Mouse (Mus musculus) left cerebral cortex, postnatal 10 days (tissue): ENCODE measurements around the gene Ppara. TPM values are rescaled to one million over a fixed set of nuclear protein-coding genes. Genes with fewer than 3 reads are reported as not detected.
A peak's percentile ranks its signal among the peaks of the same experiment; 100 is the strongest.

Experiments
- DNase-seq, 2 experiments: peaks; one replicate each; pipeline ENCODE4 v3.0.0; 2021 to 2022; ENCODE audit warnings: low spot score in 2 of 2, mixed read lengths in 1 of 2; ENCODE audit errors: extremely low spot score in 1 of 2
- intact Hi-C: fragments of 180-260 bp; cut with DNase I; formaldehyde crosslinking; loops from one replicate; pipeline ENCODE4 v1.15.1; 2025
- total RNA-seq, 2 experiments: library from RNA; stranded (reverse); gene quantifications; 2 replicates each; pipeline ENCODE4 v1.2.3; 2021

The Ppara gene
- total RNA-seq = 1 to 10 TPM; 2.2 to 2.4 TPM

DNA sequence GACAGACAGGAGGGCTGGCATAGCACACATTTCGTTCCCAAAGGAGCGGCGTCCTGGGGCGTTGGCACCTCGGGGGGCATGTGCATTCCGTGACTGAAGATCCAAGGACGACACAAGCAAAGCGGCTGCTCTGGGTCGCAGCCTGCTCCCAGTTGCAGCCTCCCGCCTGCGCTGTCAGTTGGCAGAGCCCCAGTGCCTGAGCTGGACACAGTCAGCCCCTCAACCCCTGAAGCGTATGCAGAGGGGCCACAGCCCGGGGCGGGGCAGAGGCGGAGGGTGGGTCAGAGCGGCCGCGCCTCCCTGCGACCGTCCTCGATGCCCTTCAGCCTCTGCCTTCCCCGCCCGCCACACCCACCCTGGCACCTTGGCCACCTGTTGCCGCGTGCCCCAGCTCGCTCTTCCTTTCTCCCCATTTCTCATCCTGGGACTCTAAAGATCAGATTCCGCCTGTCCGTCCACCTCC lies at the start of gene Ppara:
Gene Ppara (plus strand): TSS at position 413 of the 463 bp plus-strand sequence.
- intact Hi-C loops = loop anchor here (5.0 kb wide), 1 partner anchor 53 kb away; no protein-coding TSS in a partner anchor

DNA sequence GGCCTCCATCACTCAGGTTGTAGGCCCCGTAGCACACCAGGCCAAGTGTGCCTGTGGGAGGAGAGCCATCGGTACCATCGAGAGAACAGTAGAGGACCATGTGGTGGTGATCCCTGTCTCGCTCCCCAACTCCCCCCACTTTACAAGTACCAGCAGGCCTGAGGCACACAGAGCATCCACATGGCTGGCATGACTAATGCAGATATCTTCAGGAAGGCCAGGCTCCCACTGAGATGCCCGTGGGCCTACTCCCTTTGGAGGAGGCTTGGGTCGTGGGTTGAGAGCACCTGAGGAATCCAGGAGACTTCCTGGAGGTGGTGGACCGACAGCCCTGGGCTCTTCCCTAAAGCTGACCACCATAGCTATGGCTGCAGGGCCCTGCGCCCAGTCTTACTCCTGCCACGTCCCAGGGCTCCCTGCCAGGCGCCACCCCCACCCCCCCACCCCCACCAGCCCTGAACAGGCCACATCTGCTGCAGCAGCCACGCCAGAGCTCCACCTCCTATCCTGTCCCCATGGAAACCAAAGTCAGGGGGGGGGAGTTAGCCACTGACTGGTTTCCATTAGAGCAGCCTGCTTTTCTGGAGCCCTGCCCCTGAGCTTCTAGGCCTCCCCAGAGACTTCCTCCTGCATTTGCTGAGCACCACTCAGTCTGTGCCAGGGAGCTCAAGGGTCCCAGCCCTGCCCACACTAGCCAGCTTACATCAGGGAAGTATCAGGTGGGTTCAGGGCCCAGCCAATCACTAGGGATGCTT lies 48.0 kb upstream of the Ppara start:
- intact Hi-C loops = loop anchor here (5.0 kb wide), 1 partner anchor 75 kb away; no protein-coding TSS in a partner anchor
- DNase-seq = peak; percentile 75 to 85

More for the DNA sequence above, at the start of gene Ppara:
- DNase-seq = no peak

DNA sequence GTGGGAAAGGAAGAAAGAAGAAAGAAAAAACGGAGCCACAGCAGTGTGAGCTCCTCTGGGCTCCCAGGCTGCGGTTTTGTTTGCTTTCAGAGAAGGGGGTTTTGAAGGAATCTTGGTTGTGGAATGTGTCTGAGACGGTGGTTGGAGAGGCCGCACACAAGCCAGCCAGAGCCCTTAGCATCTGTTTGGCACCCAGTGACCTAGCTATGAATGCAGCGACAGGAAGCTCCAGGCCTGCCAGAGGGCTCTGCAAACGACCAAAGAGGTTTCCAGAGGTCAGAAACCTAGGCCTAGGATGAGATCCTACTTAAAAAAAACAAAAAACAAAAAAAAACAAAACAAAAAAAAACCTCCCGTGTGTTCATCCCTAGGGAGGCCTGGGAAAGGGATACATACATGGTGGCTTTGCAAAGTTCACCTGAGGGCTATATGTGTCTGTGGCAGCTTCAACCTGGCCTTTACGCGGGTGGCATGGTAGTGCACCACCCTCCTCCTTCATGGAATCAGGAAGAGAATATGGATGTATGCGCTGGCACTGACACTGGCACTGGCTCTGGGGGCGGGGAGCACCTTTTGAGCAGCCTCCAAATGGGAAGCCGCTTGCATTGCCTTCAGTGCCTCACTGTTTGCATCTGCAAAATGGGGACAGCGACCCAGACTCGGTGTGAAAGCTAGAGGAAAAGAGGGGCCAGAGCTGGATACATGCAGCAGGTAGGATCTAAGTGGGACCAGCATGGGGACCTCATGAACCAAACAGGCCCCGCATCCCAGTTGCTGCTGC lies 47.0 kb upstream of the Ppara start:
- peak in 1 of 2 experiments; percentile 47 for DNase-seq
- intact Hi-C loops = loop anchor here (5.0 kb wide), 1 partner anchor 76 kb away; no protein-coding TSS in a partner anchor

DNA sequence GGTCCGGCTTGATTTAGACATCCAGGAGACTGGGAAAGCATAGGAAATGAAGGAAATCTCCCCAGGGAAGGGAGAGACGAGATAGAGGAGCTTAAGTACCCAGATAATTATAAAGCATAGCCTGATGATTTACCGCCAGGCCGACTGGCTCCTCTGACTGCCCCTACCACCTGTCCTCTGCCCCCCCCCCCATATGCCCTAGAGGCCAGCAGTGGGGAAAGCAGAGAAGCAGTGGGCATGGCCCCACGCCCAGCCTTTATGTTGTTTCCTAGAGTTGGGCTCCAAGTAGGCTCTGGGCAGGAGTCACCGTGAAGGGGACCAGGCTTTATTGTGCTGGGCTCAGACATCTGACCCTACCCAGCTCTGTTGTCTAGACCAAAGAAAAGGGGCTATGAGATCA lies 46.0 kb upstream of the Ppara start:
- intact Hi-C loops = loop anchor here (5.0 kb wide), 1 partner anchor 76 kb away; no protein-coding TSS in a partner anchor
- DNase-seq = peak in 1 of 2 experiments; percentile 18

DNA sequence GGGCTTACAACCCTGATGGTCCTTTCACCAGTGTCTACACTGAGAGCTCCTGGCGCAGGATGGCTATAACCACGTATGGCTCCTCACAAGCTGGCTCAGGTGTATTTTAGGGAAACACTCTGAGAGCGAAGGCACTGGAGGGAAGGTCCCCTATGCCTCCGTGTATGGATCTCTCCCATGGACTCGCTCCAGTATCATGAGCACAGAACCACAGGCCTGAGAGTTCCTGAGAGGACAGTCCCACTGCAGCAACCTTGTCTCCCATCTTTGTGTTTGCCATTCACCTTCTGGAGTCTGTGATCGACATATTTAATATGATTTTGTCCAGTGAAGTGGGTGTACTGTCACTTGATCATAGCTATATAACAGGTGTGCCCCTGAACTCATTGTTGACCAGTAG lies 45.3 kb upstream of the Ppara start:
- intact Hi-C loops = loop anchor here (5.0 kb wide), 1 partner anchor 77 kb away; no protein-coding TSS in a partner anchor
- peak in 1 of 2 experiments; percentile 11 for DNase-seq

DNA sequence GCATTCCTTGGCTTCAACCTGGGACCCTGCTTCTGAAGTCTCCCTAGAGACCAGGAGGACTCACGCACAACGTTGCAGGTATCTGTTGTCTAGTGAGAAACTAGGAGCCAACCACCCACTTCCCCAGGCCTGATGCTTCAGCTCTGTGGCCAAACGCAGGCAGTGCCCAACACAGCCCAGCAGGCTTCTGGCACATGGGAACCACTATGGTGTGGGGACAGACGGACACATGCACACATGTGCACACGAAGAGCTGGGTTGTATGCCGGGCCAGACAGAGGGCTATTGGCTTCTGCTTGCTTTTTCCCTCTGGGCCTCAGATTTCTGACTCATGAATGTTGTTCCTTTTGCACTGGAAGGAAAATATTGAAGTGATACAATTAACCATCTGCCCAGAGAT lies 44.7 kb upstream of the Ppara start:
- intact Hi-C loops = no loop called here
- peak in 1 of 2 experiments; percentile 20 for DNase-seq

DNA sequence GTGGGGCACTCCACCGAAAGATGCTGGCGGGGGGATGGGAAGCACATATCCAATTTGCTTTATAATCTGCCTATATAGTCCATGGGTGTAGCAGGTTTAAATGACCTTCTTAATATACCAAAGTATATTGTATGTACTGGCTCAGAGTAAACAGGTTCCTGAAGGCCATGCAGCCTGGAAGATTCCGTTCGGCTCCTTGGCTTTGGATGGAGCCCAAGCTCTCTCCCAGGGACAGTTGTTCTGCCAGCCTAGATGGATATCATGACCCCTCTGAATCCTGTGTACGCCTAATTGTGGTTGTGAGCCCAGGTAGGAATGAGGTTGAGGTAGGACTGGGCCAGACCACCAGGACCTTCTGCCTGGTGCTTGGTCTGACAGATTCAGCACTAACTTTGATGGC lies 43.9 kb upstream of the Ppara start:
- DNase-seq = no peak
- intact Hi-C loops = no loop called here

DNA sequence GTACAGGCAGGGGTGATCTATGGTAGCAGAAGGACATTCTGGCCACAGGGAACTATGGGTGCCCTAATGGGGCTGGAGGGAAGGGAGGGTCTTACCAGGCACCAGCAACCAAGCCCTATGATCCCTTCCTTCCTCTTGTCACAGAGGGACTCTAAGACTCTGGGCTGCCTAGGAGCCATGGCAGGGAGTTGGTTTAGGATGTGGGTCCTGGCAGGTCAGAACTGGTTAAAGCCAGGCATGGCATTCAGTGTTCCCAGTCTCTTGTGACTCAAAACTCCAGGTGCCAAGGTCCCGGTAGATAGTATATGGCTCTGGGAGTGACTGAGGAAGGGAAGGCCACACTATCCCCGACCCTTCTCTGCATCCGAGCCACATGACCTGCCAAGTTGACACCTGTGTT lies 41.7 kb upstream of the Ppara start:
- DNase-seq = no peak
- intact Hi-C loops = no loop called here

DNA sequence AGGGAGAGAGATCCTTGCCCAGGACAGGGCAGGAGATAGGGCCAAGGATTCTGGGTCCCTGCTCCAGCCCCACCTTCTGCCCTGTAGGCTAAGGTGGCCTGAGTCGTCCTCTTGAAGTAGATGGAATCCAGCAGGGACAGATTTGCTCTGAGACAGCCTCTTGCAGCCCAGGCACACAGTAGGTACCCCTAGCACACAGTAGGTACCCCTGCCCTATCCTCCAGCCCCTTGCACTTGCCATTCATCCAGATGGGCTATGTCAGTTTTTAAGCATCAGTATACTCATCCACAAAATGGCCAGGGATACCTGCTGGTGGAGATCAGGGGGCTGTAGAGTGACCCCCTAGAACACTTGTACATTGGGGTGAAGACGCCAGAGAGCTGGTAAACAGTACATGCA lies 41.0 kb upstream of the Ppara start:
- intact Hi-C loops = no loop called here
- DNase-seq = no peak

DNA sequence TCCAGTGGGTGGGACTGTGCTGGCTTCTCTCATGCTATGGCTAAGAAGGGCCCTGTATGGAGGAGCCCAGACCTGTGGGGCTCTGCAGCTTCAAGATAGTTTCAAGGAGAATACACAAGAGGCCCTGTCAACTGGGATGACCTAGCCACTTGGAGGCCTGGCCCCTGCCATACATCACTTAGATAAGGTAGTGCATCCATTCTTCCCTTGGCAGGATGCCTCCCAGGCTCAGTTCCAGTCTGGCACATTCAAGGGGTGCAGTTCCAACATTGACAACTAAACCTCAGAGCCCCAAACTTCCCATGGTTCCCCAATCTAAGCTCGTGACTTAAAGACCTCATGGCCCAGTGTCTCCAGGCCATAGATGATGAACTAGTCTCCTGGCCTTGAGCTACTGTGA lies 40.4 kb upstream of the Ppara start:
- intact Hi-C loops = no loop called here

DNA sequence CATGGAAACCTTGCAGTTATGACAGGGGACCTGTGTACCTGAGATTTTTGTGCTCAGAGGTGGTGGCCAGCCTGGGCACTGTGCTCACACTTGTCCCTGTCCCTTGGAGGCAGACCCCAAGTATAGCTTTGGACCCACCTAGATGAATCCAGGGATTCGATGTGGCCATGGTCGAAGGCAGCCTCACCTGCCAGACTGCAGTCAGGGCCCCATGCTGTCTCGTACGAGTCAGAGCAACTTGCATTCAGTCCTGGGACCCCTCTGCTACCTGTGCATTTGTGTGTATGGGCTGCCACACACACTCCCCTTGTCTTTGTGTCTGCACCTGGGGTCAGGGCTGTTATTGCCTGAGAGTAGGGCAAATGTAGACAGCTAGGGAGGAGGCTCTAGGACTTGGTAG lies 39.5 kb upstream of the Ppara start:
- intact Hi-C loops = no loop called here
- DNase-seq = no peak

More for the DNA sequence above, 40.4 kb upstream of the Ppara start:
- no peak for DNase-seq

DNA sequence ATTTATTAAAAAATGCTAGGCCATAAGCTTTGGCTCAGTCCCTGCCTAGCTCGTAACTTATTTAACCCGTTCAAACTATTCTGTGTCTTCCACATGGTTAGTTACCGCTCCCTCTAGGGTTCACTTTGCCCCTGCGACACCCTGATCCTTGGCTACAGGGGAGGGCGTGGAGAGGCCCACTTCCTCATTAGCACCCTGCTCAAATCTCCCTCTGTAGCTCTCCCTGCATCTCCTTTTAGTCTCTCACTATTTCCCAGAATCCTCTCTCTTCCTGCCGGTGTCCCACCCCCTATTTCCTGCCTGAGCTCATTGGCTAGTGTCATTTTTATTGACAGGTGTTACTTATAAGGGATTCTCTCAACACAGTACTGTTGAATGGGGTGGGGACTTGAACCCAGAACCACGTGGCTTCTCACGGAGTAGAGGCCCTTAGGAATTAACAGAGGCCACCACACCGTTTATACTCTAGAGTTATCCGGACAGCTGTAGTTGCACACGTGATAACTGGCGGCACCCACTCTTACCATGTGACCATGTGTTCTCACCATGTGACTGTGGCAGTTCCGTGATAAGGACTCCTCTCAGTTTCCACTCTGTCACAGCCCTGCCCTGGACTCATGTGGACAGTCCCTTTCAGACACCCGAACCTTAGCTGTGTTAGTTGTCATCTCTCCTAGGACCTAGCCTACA lies 36.3 kb upstream of the Ppara start:
- no peak for DNase-seq
- intact Hi-C loops = no loop called here

DNA sequence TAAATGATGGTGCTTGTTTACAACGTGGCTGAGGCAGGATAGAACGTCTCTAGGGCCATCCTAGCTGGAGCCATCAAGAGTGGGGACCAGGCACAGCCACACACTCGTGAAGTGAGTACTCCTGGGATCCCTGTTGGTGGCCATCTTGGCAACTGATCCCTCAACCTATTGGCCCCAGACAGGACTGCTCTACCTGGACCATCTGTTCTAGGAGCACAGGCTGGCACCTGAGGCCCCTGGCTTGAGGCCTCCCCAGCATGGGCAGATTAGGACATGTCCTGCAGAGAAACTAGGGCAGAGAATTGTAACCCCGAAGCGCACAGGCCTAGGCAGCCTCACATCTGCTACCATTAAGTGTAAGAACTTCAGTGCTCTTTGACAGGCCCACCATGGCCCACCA lies 35.3 kb upstream of the Ppara start:
- DNase-seq = no peak
- intact Hi-C loops = no loop called here

DNA sequence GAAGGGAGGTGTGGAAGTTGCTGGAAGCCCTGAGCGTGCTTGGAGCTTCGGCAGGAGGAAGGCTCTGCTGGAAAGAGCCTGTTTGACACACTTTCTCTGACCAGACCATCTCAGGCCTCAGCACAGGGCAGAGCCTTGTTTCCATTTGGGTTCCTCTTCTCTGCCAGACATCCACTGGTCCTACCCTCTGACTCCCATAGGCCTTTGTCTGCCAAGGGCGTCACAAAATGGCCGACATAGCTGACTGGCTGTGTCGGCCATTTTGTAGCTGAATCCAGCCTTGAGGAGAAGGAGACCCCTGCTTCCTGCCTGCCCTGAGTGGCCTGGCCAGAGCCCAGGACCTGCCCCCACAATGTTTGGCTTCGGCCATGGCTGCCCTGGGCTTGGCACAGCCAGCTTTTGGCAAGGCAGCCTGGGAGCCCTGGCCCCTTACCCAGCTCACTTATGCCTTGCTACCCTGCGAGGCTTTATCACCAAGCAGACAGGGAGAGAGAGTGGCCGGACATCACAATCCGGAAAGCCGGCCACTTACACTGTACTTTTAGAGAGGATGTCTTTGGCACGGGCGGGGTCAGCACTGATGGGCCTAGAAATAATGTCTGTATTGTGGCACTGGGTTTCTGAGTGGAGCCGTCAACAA lies 34.8 kb upstream of the Ppara start:
- peak in 1 of 2 experiments; percentile 63 for DNase-seq
- intact Hi-C loops = loop anchor here (10.0 kb wide), 1 partner anchor 435 kb away; no protein-coding TSS in a partner anchor

DNA sequence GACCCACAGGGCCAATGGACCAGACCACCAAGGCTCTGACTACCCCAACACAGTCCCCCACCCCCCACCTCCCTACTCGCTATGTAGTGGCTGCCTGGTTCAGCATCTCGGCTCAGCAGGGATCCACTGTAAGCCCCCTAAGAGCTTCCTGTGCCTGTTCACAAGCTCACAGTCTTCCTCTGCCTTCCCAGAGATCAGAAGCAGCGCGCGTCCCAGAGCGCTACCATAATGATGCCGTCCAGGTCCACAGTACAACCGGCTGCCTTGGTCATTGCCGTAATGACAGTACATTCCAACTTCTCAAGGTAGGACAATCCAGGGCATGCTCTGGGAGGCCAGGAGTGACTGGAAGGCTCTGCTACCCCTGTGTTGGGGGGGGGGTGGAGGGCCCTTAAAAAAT lies 34.1 kb upstream of the Ppara start:
- DNase-seq = peak in 1 of 2 experiments; percentile 35
- intact Hi-C loops = loop anchor here (10.0 kb wide), 1 partner anchor 436 kb away; no protein-coding TSS in a partner anchor

DNA sequence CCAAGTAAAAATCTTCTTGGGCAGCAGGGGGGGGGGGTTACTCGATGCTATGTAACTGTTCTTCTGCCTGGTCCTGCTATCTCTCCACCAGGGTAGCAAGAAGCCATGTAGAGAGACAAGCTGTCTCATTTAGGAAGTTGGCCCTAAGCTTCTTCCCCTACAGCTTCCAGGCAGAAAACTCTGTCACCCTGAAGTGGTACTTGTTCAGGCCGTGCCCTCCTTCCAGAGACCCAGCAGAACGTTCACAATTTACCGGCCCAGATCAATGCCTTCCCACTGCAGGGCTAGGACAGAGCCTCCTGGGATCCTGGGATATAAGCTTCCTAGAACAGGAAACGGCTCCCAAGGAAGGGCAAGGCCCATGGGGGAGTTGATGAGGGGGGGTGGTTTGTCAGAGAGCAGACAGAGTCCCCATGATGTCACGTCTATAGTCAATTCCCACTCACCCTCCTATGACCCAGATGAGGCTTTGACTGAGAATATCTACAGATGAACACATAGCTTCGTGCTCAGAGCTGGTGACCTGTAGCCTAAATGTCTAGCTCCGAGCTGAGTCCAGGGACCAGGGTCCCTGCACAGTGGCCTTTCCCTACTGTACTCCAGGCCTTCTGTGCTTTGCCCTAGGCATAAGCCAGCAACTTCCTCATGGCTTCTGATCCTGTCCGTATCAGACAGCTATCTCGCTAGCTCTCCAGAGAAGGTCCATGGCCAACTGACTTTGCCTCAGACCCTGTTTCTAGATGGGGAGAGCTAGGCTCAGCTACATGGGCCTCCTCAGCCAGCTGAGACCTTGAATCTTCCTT lies 33.5 kb upstream of the Ppara start:
- no peak for DNase-seq
- intact Hi-C loops = loop anchor here (10.0 kb wide), 1 partner anchor 437 kb away; no protein-coding TSS in a partner anchor

DNA sequence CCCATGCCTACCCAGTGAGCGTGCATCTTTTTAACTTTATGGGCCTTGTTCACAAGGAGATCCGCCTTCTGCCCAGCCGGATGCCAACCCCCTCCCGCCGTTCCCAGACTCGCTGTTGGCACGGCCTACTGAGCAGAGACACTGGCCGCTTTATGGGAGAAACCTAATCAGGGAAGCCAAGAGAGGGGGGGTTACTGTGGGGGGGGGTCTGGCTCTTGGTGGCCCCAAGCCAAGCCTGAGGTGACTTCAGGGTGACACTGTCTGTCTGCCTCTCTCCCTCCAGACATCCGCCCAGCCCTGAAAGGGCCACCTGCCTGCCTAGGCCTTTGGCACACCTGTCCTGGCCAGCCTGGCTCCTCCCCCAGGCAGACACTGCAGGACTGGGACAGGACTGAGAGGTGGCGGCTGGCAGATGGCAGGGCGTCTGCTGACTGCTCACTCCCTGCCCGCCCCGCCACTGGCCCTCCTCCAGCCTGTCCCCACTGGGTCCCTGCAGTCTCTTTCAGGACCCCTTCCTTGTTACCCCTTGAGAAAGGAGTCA lies 32.3 kb upstream of the Ppara start:
- peak; percentile 70 to 82 for DNase-seq
- intact Hi-C loops = loop anchor here (10.0 kb wide), 1 partner anchor 438 kb away; no protein-coding TSS in a partner anchor
